Mouse (Mus musculus) stomach, adult 2 months (tissue): Measurements from ENCODE around the gene Hist1h3i. TPM values are rescaled to one million over a fixed set of nuclear protein-coding genes. Genes with fewer than 3 reads are reported as not detected.

Source experiments
- polyA plus RNA-seq: library from polyadenylated mRNA; depleted of rRNA; stranded (reverse); fragments of >200 nt; gene quantifications from 2 replicates; pipeline ENCODE4 v1.2.3, GENCODE M21; 2012; rRNA removed

Hist1h3i gene
- 19.2 and 38.0 TPM in 2 replicates for polyA plus RNA-seq

GRCm38 (mm10) chr13:21783255-21783617 lies at the start of gene Hist1h3i:
TSS of gene Hist1h3i (minus strand) at chr13:21783370.

DNA sequence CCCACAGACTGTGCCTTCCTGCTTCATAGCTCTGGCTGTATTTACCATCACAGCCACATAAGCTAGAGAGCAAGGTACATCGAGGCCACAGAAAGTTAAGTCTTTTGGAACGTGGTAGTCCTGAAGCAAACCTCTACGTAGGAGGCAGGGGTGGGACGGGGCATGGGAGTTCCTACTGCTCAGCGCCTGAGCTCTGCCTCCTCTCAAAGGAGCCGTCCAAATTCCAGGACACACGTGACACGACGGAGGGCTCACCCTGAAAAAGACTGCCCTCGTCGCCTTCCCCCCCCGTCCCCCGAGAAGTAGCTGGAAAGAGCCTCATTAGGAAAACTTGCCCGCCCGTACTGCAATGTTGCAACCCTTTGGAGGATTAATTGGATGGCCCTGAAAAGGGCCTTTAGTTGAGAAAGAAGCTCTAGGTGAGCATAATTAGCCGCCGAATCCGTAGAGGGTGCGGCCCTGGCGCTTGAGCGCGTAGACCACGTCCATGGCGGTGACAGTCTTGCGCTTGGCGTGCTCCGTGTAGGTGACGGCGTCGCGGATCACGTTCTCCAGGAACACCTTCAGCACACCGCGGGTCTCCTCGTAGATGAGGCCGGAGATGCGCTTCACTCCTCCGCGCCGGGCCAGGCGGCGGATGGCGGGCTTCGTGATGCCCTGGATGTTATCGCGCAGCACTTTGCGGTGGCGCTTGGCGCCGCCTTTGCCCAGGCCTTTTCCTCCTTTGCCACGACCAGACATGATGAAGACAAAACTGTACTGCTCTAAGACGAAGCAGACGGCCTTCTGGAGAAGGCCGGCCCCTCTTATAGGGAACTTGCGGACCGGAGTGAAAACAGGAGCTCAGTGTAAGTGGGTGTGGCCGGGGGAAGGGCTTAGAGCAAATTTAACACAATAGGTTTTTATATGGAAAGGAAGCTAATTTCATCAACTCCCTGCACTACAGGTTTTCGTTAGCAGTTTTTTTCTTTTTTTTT lies 48.5 kb upstream of the Hist1h3i start, which contains the start of gene Hist1h4n:
TSS of gene Hist1h4n (minus strand) at position 779 of the 977 bp plus-strand sequence.

GRCm38 (mm10) chr13:21811539-21811938 lies 28.4 kb upstream of the Hist1h3i start, which contains the start of gene Hist1h4m:
TSS of gene Hist1h4m (plus strand) at chr13:21811746.

DNA sequence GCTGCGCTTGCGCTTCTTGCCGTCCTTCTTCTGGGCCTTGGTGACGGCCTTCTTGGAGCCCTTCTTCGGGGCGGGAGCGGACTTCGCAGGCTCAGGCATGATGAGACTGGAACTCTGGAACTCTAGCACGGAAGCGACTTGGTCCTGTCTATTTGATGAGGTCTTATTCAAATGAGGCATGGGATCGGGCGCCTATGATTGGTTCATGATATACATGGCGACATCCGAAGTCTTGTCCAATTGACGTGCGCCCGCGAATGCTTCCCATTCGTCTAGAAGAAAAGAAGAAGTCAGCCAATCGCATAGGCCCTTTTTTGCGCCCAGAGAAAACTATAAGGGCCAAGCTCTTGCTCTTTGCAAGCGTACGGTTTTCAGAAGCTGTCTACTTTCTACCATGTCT lies 26.9 kb upstream of the Hist1h3i start, which contains the start of the genes Hist1h2bq and Hist1h2ao:
TSS of gene Hist1h2bq (minus strand) at position 125 of the 400 bp plus-strand sequence.
TSS of gene Hist1h2ao (plus strand) at position 393 of the 400 bp plus-strand sequence.

GRCm38 (mm10) chr13:21786899-21787629 lies 3.9 kb upstream of the Hist1h3i start, which contains the start of the genes Hist1h2an and Hist1h2bp:
TSS of gene Hist1h2an (minus strand) at chr13:21787218.
TSS of gene Hist1h2bp (plus strand) at chr13:21787461.

GRCm38 (mm10) chr13:21779767-21780731 lies 3.1 kb downstream of the Hist1h3i start, which contains the start of gene Hist1h1b:
TSS of gene Hist1h1b (minus strand) at chr13:21780625.

DNA sequence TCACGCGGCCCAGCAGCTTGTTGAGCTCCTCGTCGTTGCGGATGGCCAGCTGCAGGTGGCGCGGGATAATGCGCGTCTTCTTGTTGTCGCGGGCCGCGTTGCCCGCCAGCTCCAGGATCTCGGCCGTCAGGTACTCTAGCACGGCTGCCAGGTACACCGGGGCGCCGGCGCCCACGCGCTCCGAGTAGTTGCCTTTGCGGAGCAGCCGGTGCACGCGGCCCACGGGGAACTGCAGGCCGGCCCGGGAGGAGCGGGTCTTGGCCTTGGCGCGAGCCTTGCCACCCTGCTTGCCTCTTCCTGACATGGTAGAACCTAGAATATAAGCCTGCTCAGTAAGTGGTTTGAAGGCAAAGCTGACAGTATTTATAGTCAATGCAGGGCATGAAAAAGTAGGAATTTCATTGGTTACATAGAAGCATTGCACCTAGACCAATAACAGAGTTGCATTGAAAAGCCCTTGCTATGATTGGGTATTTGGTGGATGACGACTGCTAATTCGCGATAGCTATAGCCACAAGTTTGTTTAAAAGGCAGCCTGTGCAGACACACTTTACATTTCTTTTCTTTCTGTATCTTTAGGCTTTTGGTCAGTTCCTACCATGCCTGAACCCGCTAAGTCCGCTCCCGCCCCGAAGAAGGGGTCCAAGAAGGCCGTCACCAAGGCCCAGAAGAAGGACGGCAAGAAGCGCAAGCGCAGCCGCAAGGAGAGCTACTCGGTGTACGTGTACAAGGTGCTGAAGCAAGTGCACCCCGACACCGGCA lies 29.5 kb downstream of the Hist1h3i start, which contains the start of the genes Hist1h2ak and Hist1h2bn:
TSS of gene Hist1h2ak (minus strand) at position 304 of the 762 bp plus-strand sequence.
TSS of gene Hist1h2bn (plus strand) at position 600 of the 762 bp plus-strand sequence.

DNA sequence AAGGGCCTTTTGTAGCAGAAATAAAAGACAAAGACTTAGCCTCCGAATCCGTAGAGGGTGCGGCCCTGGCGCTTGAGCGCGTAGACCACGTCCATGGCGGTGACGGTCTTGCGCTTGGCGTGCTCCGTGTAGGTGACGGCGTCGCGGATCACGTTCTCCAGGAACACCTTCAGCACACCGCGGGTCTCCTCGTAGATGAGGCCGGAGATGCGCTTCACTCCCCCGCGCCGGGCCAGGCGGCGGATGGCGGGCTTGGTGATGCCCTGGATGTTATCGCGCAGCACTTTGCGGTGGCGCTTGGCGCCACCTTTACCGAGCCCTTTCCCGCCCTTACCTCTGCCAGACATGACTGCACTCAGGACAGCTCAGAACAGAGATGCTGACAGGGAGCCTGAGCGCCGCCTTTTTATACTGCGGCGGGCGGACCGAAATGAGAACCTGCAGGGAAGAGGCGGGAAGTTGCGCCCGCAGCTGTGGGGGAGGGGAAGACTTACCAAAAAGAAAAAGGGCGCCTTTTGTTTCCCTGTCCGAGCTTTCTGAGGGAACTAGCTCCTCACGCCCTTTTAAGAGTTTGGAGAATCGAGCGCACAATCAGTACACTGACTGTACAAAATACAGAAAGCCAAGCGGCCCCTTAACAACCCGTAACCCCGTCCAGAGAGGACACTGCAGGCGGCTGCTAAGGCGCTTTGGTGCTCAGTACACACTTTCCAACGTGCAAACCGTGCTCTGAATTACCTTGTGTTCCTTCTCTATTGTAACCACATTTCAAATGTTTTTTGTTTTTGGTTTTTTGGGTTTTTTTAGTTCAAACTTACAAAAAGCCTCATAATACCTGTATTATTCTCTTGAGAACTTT lies 32.8 kb downstream of the Hist1h3i start, which contains the start of gene Hist1h4k:
TSS of gene Hist1h4k (minus strand) at position 347 of the 859 bp plus-strand sequence.

DNA sequence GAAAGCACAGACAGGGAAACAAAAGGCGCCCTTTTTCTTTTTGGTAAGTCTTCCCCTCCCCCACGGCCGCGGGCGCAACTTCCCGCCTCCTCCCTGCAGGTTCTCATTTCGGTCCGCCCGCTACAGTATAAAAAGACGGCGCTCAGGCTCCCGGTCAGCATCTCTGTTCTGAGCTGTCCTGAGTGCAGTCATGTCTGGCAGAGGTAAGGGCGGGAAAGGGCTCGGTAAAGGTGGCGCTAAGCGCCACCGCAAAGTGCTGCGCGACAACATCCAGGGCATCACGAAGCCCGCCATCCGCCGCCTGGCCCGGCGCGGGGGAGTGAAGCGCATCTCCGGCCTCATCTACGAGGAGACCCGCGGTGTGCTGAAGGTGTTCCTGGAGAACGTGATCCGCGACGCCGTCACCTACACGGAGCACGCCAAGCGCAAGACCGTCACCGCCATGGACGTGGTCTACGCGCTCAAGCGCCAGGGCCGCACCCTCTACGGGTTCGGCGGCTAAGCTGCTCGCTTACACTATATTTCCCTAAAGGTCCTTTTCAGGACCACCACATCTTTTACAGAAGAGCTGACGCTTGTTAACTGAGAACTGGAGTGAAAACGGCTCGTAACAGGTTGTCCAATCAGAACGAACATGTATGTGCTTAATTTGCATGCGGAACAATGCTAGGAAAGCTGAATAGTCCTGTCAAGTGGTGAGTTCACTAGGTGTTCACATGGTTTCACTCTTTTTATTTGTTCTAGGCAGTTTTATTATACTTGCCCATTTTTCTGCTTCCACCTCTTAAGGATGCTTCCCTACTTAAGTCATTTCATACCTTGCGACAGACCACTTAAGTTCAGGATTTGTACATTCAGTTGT lies 48.0 kb downstream of the Hist1h3i start, which contains the start of gene Hist1h4j:
TSS of gene Hist1h4j (plus strand) at position 159 of the 862 bp plus-strand sequence.

Other genes starting within 250 kb of the Hist1h3i start
- gene Olfr1366, start 240.6 kb downstream of the Hist1h3i start, polyA plus RNA-seq: not detected in 2 replicates
- gene Olfr1535, start 223.5 kb downstream of the Hist1h3i start, polyA plus RNA-seq: not detected in 2 replicates
- not detected in 2 replicates for gene Olfr1364, start 201.6 kb downstream of the Hist1h3i start, polyA plus RNA-seq
- not detected in 2 replicates for gene Olfr1362, start 169.3 kb downstream of the Hist1h3i start, polyA plus RNA-seq
- gene Olfr11, start 140.9 kb downstream of the Hist1h3i start, polyA plus RNA-seq: not detected in 2 replicates
- gene Olfr1361, start 120.0 kb downstream of the Hist1h3i start, polyA plus RNA-seq: not detected in 2 replicates
- gene Olfr1360, start 106.0 kb downstream of the Hist1h3i start, polyA plus RNA-seq: not detected in 2 replicates
- not detected in 2 replicates for gene Olfr1359, start 85.3 kb downstream of the Hist1h3i start, polyA plus RNA-seq
- gene Hist1h2bl, start 67.2 kb downstream of the Hist1h3i start, polyA plus RNA-seq: 2.0 and 2.3 TPM in 2 replicates
- 10.0 and 28.4 TPM in 2 replicates for gene Hist1h2ai, start 66.9 kb downstream of the Hist1h3i start, polyA plus RNA-seq
- gene Hist1h3h, start 65.7 kb downstream of the Hist1h3i start, polyA plus RNA-seq: 30.9 and 34.4 TPM in 2 replicates
- gene Hist1h2bm, start 61.3 kb downstream of the Hist1h3i start, polyA plus RNA-seq: 0.27 and 2.2 TPM in 2 replicates
- gene Hist1h4j, start 48.3 kb downstream of the Hist1h3i start, polyA plus RNA-seq: 1.6 and 2.1 TPM in 2 replicates
- gene Hist1h4k, start 32.9 kb downstream of the Hist1h3i start, polyA plus RNA-seq: 4.7 and 8.7 TPM in 2 replicates
- 8.2 and 14.0 TPM in 2 replicates for gene Hist1h2ak, start 29.5 kb downstream of the Hist1h3i start, polyA plus RNA-seq
- 1.2 and 4.2 TPM in 2 replicates for gene Hist1h2bn, start 29.2 kb downstream of the Hist1h3i start, polyA plus RNA-seq
- gene Hist1h1b, start 2.7 kb downstream of the Hist1h3i start, polyA plus RNA-seq: 0.24 TPM in 1 of 2 replicates, not detected in the other
- 1.5 and 14.1 TPM in 2 replicates for gene Hist1h2an, start 3.8 kb upstream of the Hist1h3i start, polyA plus RNA-seq
- 0.90 TPM in 1 of 2 replicates, not detected in the other for gene Hist1h2bp, start 4.1 kb upstream of the Hist1h3i start, polyA plus RNA-seq
- gene Hist1h2bq, start 26.8 kb upstream of the Hist1h3i start, polyA plus RNA-seq: 6.4 and 9.3 TPM in 2 replicates
- not detected in 2 replicates for gene Hist1h2ao, start 27.1 kb upstream of the Hist1h3i start, polyA plus RNA-seq
- not detected in 2 replicates for gene Hist1h4m, start 28.4 kb upstream of the Hist1h3i start, polyA plus RNA-seq
- 4.8 and 6.7 TPM in 2 replicates for gene Hist1h4n, start 48.8 kb upstream of the Hist1h3i start, polyA plus RNA-seq
- gene Hist1h2ap, start 50.1 kb upstream of the Hist1h3i start, polyA plus RNA-seq: 121 and 393 TPM in 2 replicates
- 6.9 and 8.0 TPM in 2 replicates for gene Hist1h2br, start 50.4 kb upstream of the Hist1h3i start, polyA plus RNA-seq
- 0.03 TPM in 1 of 2 replicates, not detected in the other for gene Zfp184, start 161.7 kb upstream of the Hist1h3i start, polyA plus RNA-seq
- gene Pom121l2, start 197.8 kb upstream of the Hist1h3i start, polyA plus RNA-seq: not detected in 2 replicates
- gene Prss16, start 226.4 kb upstream of the Hist1h3i start, polyA plus RNA-seq: 0.22 and 0.48 TPM in 2 replicates